Mouse (Mus musculus) 416B (cell line): ENCODE measurements around the gene Suv39h1.
A peak's percentile ranks its signal among the peaks of the same experiment; 100 is the strongest.
"Not testable (repeated sequence)": the region's sequence is repeated elsewhere in the genome, so short reads cannot be mapped to it uniquely, and the experiment has no call there.

ENCODE experiments used
- DNase-seq: peaks from one replicate; pipeline ENCODE4 v3.0.0; 2011; ENCODE audit warnings: low read depth

Gene Suv39h1

DNA sequence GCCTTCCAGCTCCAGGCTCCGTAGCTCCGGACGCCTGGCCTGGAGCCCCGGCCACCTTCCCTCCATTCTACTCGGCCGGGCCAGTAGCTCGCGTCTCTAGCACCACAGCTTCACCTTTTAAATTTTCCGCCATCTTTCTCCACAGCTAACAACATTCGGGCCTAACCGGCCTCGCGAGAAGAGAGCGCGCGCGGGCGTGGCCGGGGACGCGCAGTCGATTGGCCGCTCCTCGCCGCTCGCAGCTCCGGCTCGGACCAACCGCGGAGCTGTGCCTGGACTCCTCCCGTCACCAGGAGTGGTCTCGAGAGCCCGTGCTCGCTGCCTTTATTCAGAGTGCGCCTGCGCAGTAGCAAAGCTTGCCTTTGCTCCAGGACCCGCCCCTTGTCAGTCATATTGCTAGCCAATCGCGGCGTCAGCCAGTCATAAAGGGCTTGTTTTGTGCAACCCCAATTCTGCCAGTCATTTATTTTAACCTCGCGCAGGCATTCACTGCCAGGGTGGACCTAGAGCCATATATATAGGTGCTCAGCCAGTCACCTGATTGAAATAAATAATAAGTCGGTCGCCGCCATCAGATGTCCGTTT is at the start of gene Suv39h1:
Gene Suv39h1 (minus strand): TSS at position 331 of the 585 bp plus-strand sequence.
- DNase-seq, result peak; percentile 97

DNA sequence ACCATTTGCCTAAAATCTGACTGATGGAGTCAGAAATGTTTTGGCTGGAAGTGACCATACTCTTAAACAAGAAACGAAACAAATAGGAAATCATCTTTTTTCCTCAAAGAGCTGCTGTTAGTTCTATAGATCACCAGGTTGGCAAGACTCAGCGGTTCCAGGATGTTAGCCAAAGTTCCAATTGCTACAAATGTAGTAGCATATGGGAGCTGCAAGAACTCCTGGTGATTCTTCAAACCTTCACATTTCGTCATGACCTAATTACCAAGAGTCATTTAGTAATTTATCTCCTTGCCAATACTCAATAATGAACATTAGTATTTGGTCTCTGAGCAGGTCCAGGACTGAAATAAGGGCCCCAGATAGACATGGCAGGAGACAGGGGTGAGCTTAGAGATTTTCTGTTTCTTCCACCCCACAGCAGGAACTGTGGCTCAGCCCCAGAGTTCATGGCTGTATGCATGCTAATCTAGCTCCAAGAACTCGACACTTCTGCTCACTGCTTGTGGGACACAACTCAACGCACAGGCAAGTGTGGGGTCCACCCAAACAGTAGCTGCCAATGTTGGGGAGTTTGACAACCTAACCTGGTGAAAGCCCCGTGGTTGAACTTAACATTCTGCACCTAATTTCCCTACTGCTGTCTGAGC is 49.4 kb upstream of the Suv39h1 start:
- DNase-seq, result no peak

DNA sequence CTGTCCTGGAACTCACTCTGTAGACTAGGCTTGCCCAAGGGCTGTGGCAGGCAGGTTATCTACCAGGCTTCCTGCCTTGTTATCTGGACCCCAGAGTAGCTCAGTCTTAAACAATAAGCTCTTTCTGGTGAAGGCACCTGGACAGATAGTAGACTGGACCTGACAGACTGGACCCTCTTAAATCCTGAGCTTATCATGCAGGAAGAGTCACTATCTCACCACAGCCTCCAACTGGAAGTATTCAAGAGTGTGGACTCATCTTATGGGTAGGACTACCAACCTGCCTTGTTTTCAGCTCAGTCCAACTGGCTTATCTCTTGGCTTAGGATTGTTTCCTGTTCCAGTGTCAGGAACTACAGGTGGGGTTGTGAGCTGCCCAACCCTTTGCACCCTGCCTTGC is 42.7 kb upstream of the Suv39h1 start:
- no peak for DNase-seq

DNA sequence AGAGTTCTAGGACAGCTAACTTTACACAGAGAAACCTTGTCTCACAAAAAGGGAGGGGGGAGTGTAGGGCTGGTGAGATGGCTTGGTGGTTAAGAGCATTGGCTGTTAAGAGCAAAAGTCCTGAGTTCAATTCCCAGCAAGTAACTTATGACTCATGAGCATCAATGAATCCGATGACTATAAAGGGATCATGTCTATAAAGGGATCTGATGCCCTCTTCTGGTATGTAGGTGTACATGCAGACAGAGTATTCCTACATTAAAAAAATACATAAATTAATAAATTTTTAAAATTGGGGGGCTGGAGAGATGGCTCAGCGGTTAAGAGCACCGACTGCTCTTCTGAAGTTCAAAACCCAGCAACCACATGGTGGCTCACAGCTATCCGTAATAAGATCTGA is 40.7 kb upstream of the Suv39h1 start:
- peak; percentile 60 for DNase-seq

DNA sequence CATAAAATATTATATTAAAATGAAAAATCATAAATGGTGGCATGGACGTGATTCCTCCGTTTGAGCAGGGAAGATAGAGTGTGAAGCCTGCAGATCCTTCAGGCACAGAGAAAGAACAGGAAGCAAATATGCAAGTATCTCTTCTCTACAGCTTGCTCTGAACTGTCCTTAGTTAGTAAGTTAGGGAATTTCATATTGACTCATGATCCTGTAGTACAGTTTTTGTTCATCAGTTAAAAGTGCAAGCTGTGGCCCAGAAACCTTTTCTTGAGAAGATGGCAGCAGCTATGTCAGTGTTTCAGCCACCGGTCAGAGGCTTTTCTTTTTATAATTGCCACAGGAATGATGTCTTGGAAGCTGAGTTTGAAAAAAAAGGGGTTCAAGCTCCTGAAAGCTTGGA is 30.5 kb upstream of the Suv39h1 start:
- DNase-seq, result no peak

DNA sequence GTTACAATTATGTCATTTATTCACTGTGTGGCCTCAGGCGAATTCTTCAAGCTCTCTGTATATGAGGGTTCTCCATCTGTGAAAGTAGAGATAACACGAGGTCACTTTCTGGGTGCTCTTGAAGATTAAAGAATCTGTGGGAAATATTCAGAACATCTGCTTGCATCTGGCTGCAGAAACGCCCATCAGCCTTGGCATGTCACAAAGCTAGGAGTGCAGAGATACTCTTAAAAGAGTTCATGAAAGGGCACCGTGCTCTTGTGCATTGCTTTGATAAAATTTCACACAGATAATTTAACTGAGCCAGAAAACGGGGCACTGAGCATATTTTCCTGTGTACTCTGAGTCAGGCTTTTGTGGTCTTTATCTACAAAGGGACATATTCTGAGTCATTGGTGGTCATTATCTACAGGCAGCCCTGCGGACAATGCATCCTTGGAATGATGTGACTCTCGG is 27.7 kb upstream of the Suv39h1 start:
- peak; percentile 92 for DNase-seq

DNA sequence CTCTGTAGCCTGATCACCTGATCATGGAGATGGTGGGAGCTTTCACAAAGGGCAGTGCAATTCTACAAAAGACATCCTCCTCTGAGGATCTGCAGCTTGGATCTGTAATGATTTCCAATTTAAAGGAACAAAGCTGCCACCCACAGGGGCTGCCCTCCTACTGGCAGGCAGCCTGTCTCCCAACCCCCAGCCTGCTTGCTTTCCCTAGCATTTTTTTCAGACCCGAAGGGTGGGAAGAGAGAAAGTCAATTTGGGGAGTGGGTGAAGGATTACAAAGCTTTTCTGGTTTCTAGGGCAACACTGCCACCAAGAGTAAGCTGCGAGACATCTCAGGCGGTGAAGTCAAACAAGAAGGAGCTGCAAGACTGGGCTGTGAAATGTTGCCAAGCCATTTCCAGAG is 26.5 kb upstream of the Suv39h1 start:
- DNase-seq, result peak; percentile 24

DNA sequence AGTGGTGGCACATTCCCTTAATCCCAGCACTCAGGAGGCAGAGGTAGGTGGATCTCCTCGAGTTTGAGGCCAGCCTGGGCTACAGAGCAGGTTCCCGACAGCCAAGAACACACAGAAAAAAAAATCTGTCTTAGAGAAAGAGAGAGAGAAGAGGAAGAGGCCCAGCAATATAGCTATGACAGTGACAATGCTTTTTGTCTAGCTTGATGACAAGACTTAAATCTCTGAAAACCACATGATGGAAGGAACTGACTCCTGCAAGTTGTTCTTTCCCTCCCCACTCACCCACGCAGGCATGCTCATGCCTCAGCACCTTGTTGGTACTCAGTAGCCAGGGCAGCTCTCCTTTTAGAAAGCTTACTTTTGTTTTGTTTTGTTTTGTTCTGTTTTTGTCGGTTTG is 24.9 kb upstream of the Suv39h1 start:
- peak; percentile 23 for DNase-seq

DNA sequence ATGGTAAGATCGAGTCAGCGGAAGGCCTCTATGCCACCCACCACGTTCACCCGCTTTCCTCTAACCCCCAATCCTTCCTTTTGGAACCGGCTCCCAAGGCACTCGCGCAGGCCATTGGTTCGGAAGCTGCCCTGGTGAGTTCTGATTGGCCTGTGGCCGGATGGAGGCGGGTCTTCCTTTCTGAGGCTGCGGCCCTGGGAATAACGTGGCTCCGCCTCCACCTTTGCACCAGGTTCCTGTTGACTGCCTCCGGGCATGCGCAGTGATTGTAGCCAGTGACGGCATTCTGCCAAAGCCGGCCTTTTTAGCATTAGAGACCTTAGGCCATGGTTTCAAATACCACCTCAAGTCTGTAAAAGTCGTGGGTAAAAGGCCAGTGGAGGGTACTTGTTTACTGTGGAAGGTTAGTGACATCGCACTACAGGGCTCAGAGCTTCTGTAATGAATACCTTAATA is 22.3 kb upstream of the Suv39h1 start:
- DNase-seq, result peak; percentile 98

DNA sequence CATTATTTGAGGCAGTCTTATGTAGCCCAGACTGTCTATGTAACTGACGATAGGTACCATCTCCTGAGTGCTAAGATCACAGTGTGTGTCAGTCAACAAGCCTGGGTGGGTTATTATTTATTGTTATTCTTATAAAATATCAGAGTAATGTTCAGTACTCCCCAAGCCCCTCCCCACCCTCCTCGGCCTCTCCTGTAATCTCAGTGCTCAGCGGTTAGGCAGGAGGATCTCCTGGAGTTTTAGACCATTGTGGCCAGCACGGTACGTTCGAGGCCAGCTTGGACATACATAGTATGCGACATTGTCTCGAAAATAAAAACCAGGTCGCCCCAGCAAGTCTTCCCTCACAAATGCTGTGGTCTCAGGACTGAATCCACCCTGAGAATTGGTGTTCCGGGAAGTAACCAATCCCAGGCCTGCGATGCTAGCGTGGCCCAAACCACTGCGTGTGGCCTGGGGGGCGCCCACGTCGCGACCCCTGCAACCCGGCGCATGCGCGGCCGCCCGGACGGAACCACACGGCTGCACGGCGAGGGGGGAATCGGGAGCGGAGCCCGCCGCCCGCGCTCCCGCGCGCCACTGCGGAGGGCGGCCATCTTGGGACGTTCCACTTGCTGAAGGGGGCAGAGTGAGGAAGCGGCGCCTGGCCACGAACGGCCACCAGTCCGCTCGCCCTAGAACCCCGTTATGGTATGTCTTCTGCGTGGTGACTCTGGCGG is 21.7 kb upstream of the Suv39h1 start:
- DNase-seq, result not testable (repeated sequence)

DNA sequence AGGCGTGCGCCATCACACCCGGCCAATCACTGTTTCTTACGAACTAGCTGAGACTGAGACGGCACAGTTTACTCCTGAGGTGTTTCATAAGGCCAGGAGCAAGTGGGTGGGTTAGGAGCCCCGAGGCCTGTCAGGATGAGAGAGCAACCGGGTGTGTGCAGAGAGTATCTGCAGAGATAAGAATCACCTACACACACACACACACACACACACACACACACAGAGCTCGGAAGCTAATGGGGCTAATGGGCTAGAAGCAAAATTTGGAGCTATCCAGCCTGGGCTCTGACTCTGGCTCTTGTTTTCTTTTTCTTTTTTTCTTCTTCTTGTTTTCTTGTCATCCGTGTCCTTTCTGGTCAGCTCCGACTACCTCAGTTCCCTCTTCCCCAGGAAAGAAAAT is 21.0 kb upstream of the Suv39h1 start:
- peak; percentile 59 for DNase-seq

DNA sequence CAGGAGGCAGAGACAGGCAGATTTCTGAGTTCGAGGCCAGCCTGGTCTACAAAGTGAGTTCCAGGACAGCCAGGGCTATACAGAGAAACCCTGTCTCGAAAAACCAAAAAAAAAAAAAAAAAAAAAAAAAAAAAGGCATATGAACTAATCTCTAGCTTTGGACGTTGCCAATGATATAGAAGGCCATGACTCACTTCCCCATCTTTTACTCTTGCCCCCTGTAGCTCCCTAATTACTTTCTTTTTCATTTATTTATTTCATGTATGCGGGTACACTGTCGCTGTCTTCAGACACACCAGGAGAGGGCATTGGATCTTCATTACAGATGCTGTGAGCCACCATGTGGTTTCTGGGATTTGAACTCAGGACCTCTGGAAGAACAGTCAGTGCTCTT is 16.4 kb upstream of the Suv39h1 start:
- peak; percentile 58 for DNase-seq

DNA sequence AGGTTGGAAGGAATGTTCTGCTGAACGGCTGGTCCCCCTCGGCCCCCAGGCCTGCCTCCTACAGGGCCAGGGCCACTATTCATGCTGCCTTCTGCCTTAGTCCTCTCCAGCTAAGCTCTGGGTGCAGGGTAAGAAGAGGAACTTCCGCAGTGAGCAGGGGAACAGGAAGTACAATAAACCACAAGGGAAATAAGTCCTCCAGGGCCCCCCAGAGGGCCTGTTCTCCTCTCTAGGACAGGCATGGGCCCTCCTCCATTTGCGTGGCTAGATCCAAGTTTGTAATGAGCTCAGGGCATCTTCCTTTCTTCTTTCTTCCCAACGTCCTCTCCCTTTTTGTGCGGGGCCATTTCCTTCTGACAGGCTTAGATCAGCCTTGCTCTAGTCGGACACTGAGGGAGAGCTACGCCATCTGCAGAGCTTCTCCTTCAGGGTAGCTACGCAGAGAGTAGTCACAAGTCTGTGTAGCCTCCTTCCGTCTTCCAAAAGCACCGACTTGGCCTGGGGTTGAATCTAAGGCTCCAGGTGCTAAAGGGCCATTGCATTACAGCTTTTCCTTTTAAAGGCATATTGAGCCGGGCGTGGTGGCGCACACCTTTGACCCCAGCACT is 15.9 kb upstream of the Suv39h1 start, which contains the start of gene Was:
Gene Was (minus strand): TSS at position 153 of the 608 bp plus-strand sequence.
- peak; percentile 82 for DNase-seq

DNA sequence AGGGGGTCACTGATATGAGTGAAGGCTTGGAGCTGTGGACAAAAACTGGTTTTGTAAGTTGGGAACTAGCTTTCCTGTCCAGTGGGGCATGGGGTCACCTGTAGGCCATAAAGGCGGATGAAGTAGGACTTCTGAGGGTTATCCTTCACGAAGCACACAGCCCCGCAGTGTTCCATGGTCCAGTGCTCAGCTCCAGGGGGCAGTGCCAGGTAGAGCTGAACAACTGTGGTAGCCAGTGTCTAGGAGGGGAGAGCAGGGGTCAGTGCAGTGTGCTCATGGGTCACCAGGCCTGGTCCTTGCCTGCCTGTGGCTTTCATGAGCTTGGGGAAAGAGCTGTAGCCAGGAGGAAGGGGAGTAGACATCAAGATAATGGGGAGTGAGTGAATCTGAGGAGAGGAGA is 15.2 kb upstream of the Suv39h1 start:
- DNase-seq, result no peak

DNA sequence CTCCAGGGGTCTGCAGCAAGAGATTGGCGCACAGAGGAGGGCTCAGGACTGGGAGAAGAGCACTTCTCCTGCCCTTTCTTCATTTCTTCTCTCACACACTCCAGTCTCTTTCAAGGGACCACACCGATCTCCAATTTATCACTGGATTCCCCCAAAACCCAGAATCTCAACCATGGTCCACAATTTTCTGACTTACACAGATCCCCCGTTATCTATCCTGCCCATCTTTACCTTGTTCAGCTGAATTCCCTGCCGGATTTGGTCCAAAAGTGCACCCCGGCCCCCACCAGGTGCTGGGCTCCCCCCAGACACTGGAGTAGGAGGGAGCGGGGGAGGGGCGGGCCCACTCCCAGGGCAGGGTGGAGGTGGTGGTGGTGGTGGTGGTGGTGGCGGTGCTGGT is 11.1 kb upstream of the Suv39h1 start:
- no peak for DNase-seq

DNA sequence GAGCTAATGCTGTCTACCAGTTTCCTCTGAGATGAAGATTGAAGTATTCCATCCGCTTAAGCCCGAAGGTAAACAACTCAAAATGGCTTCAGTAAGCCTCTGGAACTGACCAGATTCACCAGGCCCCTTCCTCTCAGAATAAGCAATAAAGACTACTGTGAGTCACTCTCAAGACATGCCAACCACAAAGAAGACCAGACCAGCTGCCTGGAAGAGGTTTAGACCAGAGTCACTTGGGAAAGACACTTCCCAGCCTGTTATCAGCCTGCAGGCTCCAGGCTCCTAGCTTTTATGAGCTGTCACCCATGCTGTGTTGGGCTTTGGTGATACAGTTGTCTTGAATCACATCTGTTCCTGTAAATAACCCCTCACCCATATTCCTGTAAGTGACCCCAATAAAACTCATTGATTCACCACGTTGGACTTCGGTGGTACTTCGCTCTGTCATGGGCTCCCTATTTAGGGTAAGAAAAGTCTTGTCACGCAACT is 10.3 kb upstream of the Suv39h1 start:
- DNase-seq, result no peak

DNA sequence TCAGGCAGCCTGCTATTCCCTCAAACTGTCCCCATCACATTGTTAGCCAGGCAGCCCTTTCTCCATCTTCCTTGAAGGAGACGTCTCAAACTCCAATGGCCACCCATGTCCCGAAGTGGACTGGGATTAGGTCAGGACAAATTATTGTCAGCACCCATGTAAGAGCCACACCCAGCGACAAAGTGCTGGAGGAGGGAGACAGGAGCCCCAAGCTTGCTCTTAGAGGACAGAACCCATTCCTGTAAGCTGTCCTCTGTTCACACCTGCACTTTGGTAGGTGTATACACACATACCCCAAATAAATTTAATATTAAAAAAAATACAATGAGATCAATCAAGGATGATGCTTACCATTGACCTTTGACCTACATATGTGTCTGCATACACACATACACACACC is 544 bp upstream of the Suv39h1 start:
- DNase-seq, result no peak

DNA sequence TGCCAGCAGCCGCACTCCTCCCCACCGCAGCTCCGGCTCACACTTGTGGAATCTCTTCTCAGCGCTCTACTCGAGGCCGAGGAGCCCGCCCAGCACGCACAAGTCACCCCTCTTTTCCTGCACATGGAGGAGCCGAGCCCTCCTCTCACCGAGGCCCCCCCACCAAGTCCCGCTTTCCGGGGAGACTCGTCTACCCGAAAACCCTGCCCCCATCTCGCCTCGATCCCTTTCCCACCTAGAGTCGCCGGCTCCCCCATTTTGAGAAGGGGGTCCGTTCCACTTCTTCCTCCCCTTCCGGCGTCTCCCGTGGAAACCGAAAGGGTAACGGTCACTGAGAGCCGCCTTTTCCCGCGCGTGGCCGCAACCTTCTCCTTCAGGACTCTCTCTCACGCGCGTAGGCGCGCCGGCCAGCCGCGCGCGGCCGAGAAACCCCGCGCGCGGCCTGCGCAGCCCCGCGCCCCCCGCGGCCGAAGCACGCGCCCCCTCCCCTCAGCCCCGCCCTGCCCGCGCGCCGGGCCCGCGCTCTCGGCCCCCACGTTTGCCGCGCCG is 605 bp downstream of the Suv39h1 start:
- peak; percentile 40 for DNase-seq

DNA sequence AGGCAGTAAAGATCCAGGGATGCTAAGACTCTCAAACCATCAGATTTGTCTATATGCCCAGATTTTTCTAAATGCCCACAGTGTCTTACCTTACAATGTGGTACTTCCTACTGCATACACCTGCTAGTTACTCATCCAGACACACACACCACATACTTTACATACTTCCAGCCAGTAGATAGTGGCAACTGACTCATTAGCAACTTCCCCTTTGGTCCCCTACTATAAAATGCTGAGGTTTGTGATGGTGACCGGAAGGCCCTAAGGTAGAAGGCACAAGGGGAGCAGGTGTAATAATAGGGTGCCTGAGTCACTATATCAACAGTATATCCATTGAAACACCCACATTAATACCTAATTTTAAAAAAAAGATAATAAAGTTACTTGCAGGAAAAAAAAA is 5.4 kb downstream of the Suv39h1 start:
- DNase-seq, result peak; percentile 15

DNA sequence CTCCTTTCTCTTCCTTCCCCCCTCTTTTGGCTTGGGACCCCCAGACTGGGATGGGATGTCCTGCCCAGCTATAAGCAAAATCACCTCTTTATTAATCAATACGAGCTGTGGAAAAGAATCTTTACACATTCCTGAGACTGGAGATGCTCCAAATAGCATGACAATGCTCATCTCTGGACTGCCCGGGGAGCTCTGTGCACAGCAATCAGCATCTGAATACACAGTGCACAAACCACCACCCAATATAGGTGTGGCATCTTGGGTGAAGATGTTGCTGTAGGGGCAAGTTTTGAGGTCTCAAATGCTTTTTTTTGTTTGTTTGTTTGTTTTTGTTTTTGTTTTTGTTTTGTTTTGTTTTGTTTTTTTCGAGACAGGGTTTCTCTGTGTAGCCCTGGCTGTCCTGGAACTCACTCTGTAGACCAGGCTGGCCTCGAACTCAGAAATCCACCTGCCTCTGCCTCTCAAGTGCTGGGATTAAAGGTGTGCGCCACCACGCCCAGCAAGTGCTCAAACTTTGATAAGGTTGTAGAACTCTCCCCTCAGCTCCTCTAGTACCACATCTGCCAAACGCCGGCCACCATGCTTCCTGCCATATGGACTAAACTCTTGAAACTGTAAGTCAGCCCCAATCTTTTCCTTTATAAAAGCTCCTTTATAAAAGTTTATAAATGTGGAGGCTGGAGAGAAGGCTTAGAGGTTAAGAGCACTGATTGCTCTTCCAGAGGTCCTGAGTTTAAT is 23.3 kb downstream of the Suv39h1 start:
- DNase-seq, result not testable (repeated sequence)

DNA sequence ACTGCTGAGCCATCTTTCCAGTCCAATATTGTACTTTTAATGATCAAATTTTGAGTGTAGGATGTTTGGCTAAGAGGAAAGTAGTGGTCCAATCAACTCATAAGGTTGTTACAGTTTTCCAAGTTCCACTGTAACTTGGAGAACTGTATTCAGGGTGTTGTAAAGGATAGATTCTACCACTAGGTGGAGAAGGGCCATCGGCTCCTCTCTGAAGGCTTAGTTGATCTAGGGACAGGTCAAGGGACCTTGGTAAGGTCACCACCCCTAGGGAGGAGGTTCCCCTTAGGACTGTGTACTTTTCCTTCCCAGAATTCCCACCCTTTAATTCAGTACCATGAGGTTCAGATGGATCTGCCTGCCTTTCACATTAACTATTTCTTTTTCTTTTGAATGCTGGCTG is 41.6 kb downstream of the Suv39h1 start:
- DNase-seq, result peak; percentile 50

DNA sequence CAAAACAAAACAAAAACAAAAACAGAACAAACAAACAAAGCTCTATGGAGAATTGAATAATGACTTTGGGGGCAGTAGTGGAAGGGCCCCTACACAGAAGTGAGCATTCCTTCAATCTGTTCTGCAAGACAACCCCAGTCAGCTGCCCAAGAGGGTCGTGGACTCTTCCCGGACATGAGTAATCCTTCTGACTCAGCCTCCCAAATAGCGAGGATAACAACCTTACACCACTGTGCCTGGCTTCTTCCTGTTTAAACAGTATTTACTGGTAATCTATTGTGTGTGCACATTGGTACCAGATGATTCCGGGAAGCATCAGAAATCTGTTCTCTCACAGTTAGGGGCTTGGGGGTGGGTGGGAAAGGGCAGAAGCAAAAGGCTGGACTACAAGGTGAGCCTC is 47.7 kb downstream of the Suv39h1 start:
- peak; percentile 52 for DNase-seq
